Mouse (Mus musculus) midbrain, embryonic 14.5 days (tissue): ENCODE results near the gene Drap1. TPM values are rescaled to one million over a fixed set of nuclear protein-coding genes. Genes with fewer than 3 reads are reported as not detected.
A peak's percentile ranks its signal among the peaks of the same experiment; 100 is the strongest.

Experiments
- ATAC-seq: fragments of 200-750 bp; cut with Nextera tagmentation; 2 replicates; pipeline ENCODE4 v1.8.0; 2017; ENCODE audit warnings: moderate number of reproducible peaks, moderate library complexity; ENCODE audit not compliant: low FRiP score, low TSS enrichment
- DNase-seq: peaks from one replicate; pipeline ENCODE4 v3.0.0-alpha.2; 2015
- H3K27ac ChIP-seq: fragments of 300-500 bp; sonication (generic); replicated peaks from 2 replicates; pipeline ENCODE4 v1.5.1; 2014; ENCODE audit warnings: mild to moderate bottlenecking, low read depth, low read length, moderate library complexity
- H3K27me3 ChIP-seq: fragments of 300-500 bp; sonication (generic); 2 replicates; pipeline ENCODE4 v1.6.1; 2014; ENCODE audit warnings: low read length, control low read depth, mixed read lengths; ENCODE audit not compliant: control insufficient read depth, insufficient read depth
- H3K36me3 ChIP-seq: fragments of 300-500 bp; sonication (generic); 2 replicates; pipeline ENCODE4 v1.6.1; 2014; ENCODE audit warnings: low read length, control low read depth; ENCODE audit not compliant: control insufficient read depth, insufficient read depth
- H3K4me1 ChIP-seq: fragments of 300-500 bp; sonication (generic); 2 replicates; pipeline ENCODE4 v1.6.1; 2014; ENCODE audit warnings: mild to moderate bottlenecking, antibody characterized with exemption, low read length, control low read depth; ENCODE audit not compliant: control insufficient read depth, insufficient read depth
- H3K4me2 ChIP-seq: fragments of 300-500 bp; sonication (generic); 2 replicates; pipeline ENCODE4 v1.6.1; 2014; ENCODE audit warnings: mild to moderate bottlenecking, low read length, moderate library complexity
- H3K4me3 ChIP-seq: fragments of 300-500 bp; sonication (generic); replicated peaks from 2 replicates; pipeline ENCODE4 v1.5.1; 2014; ENCODE audit warnings: low read depth, low read length
- H3K9ac ChIP-seq: fragments of 300-500 bp; sonication (generic); replicated peaks from 2 replicates; pipeline ENCODE4 v1.6.1; 2014; ENCODE audit warnings: mild to moderate bottlenecking, low read length, moderate library complexity
- H3K9me3 ChIP-seq: fragments of 300-500 bp; sonication (generic); 2 replicates; pipeline ENCODE4 v1.6.1; 2016; ENCODE audit warnings: low read length, control low read depth, mixed read lengths; ENCODE audit not compliant: control insufficient read depth
- WGBS: fragments of 180-500 bp; shearing (Covaris S2); extraction: QIAGEN DNeasy Blood & Tissue Kit; methylation state at CpG from one replicate; pipeline ENCODE4 v1.1.7; 2014; 5-methylcytosine and 5-hydroxymethylcytosine counted together
- polyA plus RNA-seq: library from polyadenylated mRNA; unstranded; fragments of >200 nt; fragmentation: Nextera tagmentation; extraction: Ambion mirVana; gene quantifications from 2 replicates; pipeline ENCODE4 v1.2.1, GENCODE M21; 2014

The Drap1 gene
- polyA plus RNA-seq, 1 experiment from 2014 or later: 225 TPM

DNA sequence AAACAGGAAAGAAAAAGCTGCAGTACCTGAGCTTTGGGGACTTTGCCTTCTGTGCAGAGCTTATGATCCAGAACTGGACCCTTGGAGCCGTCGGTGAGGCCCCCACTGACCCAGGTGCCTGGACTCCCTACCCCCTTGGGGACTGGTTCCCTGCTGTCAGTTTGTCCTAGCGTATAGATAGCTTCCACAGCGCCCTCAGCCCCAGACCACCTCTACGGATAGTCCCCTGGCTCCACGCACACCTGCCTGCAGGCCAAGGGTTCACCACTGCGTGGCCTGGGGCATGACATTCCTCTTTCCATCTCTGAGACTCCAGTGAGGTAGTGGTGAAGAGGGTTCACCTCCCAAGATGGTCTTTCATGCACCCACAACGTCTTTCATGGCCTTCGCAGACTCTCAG, 38.4 kb upstream of the Drap1 start:
- no peak overlapping the region for H3K4me3 ChIP-seq
- peaks cover 19% of the 10 kb centered on the region for H3K4me1 ChIP-seq
- ATAC-seq (no peak), DNase-seq (no peak)
- WGBS: 93% methylated on average over 9 of the region's 9 CpGs
- H3K36me3 ChIP-seq: peaks cover 51% of the 10 kb centered on the region
- H3K4me2 ChIP-seq: no peak overlapping the region
- no peak overlapping the region for H3K9ac ChIP-seq
- H3K27ac ChIP-seq: no peak overlapping the region
- no peaks in the 10 kb centered on the region for H3K27me3 ChIP-seq
- no peaks in the 10 kb centered on the region for H3K9me3 ChIP-seq

DNA sequence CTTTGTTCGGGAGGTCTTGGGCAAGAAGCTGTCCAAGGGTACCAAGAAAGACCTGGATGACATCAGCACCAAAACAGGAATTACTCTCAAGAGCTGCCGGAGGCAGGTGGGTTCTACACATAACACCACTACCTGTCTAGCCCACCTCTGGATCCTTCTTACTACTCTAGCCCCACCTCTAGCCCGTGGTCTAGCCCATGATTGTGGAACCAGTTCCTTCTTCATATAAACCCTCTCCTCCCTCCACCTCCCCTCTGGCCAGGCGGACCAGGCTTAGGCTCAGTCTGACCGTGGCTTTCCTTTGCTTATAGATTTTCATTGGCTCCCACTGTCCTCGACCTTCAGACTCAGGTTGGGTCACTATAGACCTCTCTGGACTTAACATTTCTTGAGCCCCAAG, 36.6 kb upstream of the Drap1 start:
- WGBS: 85% methylated on average over 6 of the region's 6 CpGs
- DNase-seq (no peak), ATAC-seq (no peak)
- Histone ChIP-seq H3K4me2 (peak overlapping the region; percentile 93), H3K27ac (no peak overlapping the region), H3K27me3 (no peaks in the 10 kb centered on the region), H3K4me3 (peak overlapping the region; percentile 86), H3K9ac (peak overlapping the region; percentile 73; the same call in 1 of the 2 replicates), H3K4me1 (peaks cover 27% of the 10 kb centered on the region), H3K9me3 (no peaks in the 10 kb centered on the region), H3K36me3 (peaks cover 34% of the 10 kb centered on the region)

DNA sequence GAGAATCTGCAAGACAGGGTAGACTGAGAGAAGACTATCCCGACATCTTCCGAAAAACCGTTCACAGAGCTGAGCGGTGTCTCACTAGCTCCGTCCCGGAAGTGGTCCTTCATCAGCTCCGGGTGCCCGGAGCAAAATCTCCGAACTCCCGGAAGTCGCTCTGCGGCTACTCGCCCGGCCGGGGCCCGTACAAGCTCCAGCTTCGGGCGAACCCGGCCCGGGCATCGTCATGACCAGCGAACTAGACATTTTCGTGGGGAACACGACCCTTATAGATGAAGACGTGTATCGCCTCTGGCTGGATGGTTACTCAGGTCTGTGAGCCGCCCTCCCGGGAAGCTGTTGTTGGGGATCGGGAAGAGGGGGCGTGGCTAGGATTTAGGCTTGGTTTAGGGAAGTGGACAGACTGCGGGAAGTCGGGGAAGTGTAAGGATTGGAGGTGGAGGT, 35.7 kb upstream of the Drap1 start, which contains the start of gene Fibp:
Gene Fibp, plus strand, starts transcription at position 151 of the 447 bp plus-strand sequence.
- DNase-seq (peak; percentile 96), ATAC-seq (peak; percentile 51)
- H3K4me2 ChIP-seq: peak within 1 kb of the TSS; percentile 93
- H3K27ac ChIP-seq: peak within 1 kb of the TSS; percentile 83
- peaks cover 25% of the 10 kb centered on the region for H3K36me3 ChIP-seq
- H3K27me3 ChIP-seq: no peaks in the 10 kb centered on the region
- under 1% methylated on average over 32 of the region's 32 CpGs for WGBS
- H3K9me3 ChIP-seq: no peaks in the 10 kb centered on the region
- H3K9ac ChIP-seq: peak within 1 kb of the TSS; percentile 73
- H3K4me3 ChIP-seq: peak within 1 kb of the TSS; percentile 86
- H3K4me1 ChIP-seq: peaks cover 36% of the 10 kb centered on the region

DNA sequence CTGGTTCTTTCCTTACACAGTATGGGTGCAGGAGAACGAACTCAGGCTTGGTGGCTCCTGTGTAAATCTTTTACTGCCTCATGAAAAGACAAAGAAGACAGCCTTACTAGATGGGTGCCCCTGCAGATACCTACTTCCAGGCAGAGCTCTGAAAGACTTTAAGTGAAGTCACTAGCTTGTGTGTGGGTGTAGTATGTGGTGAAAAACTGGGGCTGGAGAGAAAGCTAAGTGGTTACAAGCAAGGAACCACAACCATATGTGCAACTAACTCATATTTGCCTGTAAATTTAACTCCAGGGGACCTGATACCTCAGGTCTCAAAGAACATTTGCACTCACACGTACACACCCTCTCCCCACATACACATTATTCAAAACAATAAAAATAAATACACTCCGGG, 35.1 kb upstream of the Drap1 start:
- no peaks in the 10 kb centered on the region for H3K27me3 ChIP-seq
- peaks cover 42% of the 10 kb centered on the region for H3K4me1 ChIP-seq
- H3K4me3 ChIP-seq: peak overlapping the region; percentile 86
- H3K36me3 ChIP-seq: peaks cover 22% of the 10 kb centered on the region
- WGBS: 25% methylated on average over 3 of the region's 3 CpGs
- H3K4me2 ChIP-seq: peak overlapping the region; percentile 93
- no peaks in the 10 kb centered on the region for H3K9me3 ChIP-seq
- H3K9ac ChIP-seq: peak overlapping the region; percentile 73
- no peak for DNase-seq
- ATAC-seq: no peak
- H3K27ac ChIP-seq: peak overlapping the region; percentile 83

DNA sequence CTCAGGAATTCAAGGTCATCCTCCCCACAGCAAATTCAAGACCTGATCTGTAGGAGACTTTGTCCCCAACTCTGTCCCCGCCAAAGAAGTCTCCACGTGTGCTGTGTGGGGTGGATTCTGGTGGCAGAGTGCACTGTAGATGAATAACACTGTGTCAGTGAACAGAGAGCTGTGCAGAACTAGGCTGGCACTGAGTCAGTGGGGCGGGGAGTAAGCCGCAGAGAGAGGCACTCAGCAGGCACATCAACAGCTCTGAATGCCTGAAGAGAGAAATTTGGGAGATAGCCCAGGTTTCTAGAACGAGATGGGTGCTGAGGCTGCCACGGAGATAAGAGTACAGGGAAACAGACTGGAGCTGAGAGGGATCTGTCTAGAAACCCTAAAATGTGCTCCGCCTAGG, 34.2 kb upstream of the Drap1 start:
- Histone ChIP-seq H3K4me2 (no peak overlapping the region), H3K36me3 (peaks cover 18% of the 10 kb centered on the region), H3K27me3 (no peaks in the 10 kb centered on the region), H3K4me3 (no peak overlapping the region), H3K9me3 (no peaks in the 10 kb centered on the region), H3K4me1 (peaks cover 41% of the 10 kb centered on the region), H3K27ac (no peak overlapping the region), H3K9ac (no peak overlapping the region)
- WGBS: 72% methylated on average over 7 of the region's 7 CpGs
- ATAC-seq (no peak), DNase-seq (no peak)

DNA sequence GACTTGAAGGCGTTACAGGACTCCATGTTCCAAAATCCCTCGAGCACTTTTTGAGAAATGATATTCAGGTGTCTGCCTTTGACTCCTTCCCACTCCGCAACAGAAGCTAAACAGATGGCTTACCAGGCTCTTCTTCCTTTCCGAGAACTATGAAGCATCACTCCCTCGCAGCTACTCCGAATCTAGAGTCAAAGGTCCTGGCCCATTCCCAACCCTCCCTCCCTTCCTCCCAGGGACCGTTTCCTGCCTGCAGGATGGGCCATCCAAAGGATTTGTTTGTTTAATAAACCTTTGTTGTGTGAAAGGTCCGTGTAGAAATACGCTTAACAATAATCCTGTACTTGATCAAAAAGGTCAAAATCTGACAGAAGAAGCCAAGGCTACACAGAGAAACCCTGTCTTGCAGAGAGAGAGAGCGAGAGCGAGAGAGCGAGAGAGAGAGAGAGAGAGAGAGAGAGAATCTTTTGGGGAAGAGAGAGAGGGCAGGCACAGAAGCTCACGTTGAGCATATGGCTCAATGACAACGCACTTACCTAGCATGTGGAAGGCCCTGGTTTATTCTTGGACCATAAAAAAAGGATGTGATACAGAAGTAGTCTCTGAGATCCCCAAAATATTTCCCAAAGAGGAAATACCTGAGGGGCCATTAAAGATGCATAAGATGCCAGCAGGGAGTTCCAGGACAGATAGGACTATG, 33.1 kb upstream of the Drap1 start, which contains the start of gene Ccdc85b:
Gene Ccdc85b, minus strand, starts transcription at position 149 of the 697 bp plus-strand sequence.
- H3K4me3 ChIP-seq: peak within 1 kb of the TSS; percentile 85
- no peak for ATAC-seq
- DNase-seq: no peak
- H3K9ac ChIP-seq: peak within 1 kb of the TSS; percentile 91
- H3K36me3 ChIP-seq: peaks cover 10% of the 10 kb centered on the region
- H3K4me1 ChIP-seq: peaks cover 39% of the 10 kb centered on the region
- 17% methylated on average over 14 of the region's 14 CpGs for WGBS
- H3K27me3 ChIP-seq: no peaks in the 10 kb centered on the region
- H3K27ac ChIP-seq: peak within 1 kb of the TSS; percentile 96
- no peaks in the 10 kb centered on the region for H3K9me3 ChIP-seq
- peak within 1 kb of the TSS; percentile 98 for H3K4me2 ChIP-seq

DNA sequence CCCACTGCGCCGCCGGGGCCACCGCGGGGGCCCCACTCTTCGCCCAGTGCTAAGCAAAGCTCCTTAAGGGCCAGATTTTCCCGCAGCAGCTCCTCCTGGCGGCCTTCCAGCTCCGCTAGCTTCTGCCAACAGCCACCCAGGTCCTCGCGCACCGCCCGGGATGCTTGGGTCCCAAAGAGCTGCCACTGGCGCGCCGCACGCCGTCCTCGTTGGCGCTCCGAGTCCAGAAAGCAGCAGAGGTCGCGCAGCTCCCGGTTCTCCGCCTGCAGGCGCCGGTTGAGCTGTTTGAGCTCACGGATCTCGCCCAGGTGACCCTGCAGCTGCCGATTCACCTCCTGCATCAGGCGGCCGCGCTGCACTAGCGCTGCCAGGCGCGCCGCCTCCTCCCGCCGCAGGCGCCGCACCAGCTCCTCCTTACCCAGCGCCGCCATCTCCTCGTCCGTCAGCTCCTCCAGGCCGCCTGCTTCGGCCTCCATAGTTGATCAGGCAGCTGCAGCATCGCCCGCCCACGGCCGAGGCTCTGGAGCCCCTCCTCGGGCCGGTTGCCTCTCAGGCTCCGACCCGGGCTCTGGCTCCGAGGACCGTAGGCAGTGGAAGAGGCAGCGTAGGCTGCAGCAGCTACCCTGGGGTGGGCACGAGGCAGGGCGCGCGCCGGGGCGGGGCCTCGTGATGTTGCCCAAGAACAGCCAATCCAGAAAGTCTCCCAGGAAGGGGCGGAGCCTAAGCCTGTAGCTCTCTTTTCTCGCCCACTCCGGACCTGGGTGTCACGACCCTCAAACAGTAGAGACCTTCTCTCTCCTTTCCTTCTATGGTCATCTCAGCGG, 32.4 kb upstream of the Drap1 start:
- Histone ChIP-seq H3K27ac (peak overlapping the region; percentile 96), H3K4me1 (peaks cover 39% of the 10 kb centered on the region), H3K4me3 (peak overlapping the region; percentile 85), H3K36me3 (0 out of 2 replicates have a peak, but pooled peaks cover 3% of the 10 kb centered on the region), H3K27me3 (no peaks in the 10 kb centered on the region), H3K4me2 (peak overlapping the region; percentile 98), H3K9ac (peak overlapping the region; percentile 91), H3K9me3 (no peaks in the 10 kb centered on the region)
- ATAC-seq: peak; percentile 93
- under 1% methylated on average over 70 of the region's 70 CpGs for WGBS
- peak; percentile 97 for DNase-seq

DNA sequence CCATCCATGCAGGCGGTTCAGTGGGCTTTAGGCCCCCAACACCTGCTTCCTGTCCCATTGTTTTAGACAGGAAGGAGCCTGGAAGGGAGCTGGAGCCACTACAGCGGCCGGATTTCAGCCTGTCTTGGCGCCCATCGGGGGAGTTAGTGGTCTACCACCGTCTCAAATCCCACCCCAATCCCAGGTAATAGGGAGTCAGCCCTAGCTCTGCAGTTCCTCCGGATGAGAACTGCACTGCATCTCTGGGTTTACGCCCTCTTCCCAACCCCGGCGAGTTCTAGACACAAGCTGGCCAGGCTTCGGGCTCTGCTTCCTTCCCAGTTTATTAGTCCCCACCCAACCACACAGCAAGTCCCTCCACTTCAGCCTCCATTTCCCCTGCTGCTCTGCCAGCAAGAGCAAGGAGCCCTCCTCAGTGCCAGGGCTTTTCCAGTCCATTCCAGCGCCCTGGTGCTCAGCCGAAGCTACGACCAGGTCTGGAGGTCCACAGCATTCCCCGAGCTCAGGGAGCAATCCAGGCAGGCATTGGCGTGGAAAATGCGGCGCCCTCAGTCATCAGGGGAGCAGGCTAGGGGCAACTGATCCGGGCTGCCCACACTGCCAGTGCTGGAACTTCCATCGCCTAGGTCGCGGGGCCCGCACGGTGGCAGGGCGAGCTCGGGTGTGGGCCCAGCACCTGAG, 31.6 kb upstream of the Drap1 start:
- Histone ChIP-seq H3K9me3 (no peaks in the 10 kb centered on the region), H3K4me3 (peak overlapping the region; percentile 85), H3K27me3 (no peaks in the 10 kb centered on the region), H3K27ac (peak overlapping the region; percentile 96), H3K4me2 (peak overlapping the region; percentile 98), H3K9ac (peak overlapping the region; percentile 91), H3K4me1 (peaks cover 38% of the 10 kb centered on the region), H3K36me3 (0 out of 2 replicates have a peak, but pooled peaks cover 3% of the 10 kb centered on the region)
- ATAC-seq (no peak), DNase-seq (no peak)
- 4% methylated on average over 26 of the region's 26 CpGs for WGBS
